Mouse (Mus musculus) spleen, adult 12 weeks (tissue): ENCODE results near the gene Tmem229b.
"Not testable (repeated sequence)": the region's sequence is repeated elsewhere in the genome, so short reads cannot be mapped to it uniquely, and the experiment has no call there.

Source experiments
- DNase-seq: peaks from one replicate; pipeline ENCODE4 v3.0.0; 2022; ENCODE audit warnings: low spot score

Tmem229b gene

DNA sequence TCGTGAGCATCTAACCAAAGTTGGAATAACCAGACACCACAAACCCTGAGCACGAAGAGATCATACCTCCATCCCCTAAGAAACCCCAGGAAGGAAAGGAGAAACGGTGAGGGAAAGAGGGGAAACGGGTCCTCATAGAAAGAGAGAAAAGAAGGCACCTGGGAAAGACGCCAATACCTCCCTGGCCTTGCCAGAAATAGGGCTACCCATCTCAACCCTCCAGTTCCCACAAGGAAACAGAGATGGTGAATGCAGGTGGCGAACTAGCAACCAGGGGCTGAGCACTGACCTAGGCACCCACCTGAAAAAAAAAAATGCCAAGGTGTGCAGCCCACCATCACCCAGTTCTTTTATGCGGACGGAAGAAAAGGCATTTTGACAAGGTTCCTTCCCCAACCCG, 1.4 kb downstream of the Tmem229b start:
- DNase-seq, result no peak

DNA sequence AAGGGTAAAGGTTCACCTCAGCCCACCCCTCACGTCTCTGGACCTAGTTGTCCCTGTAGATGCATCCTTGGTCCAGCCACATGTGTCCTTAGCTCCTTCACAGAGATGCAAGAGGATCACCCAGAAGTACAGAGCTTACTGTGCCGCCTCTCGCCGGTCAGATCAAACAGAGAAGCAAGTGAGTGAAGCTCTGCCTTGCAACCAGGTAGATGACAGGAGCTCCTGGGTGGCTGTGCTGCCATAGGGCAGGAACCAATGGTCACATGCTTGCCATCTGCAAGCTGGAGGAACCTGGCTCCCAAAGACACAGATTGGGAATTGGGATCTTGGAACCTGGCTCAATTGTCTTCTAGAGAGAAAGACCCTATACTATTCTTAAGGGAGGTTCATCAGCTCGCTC, 2.0 kb downstream of the Tmem229b start:
- no peak for DNase-seq

GRCm38 (mm10) chr12:79002978-79003377, 4.4 kb downstream of the Tmem229b start:
- no peak for DNase-seq

GRCm38 (mm10) chr12:79002406-79002805, 5.0 kb downstream of the Tmem229b start:
- no peak for DNase-seq

- DNase-seq, result no peak
Observed at GRCm38 (mm10) chr12:78996711-78997110, 10.7 kb downstream of the Tmem229b start.

- no peak for DNase-seq
Observed at GRCm38 (mm10) chr12:78996271-78996670, 11.2 kb downstream of the Tmem229b start.

- DNase-seq, result no peak
Observed at GRCm38 (mm10) chr12:78987581-78988081, 19.8 kb downstream of the Tmem229b start.

- DNase-seq, result no peak
Observed at GRCm38 (mm10) chr12:78984035-78984432, 23.4 kb downstream of the Tmem229b start.

DNA sequence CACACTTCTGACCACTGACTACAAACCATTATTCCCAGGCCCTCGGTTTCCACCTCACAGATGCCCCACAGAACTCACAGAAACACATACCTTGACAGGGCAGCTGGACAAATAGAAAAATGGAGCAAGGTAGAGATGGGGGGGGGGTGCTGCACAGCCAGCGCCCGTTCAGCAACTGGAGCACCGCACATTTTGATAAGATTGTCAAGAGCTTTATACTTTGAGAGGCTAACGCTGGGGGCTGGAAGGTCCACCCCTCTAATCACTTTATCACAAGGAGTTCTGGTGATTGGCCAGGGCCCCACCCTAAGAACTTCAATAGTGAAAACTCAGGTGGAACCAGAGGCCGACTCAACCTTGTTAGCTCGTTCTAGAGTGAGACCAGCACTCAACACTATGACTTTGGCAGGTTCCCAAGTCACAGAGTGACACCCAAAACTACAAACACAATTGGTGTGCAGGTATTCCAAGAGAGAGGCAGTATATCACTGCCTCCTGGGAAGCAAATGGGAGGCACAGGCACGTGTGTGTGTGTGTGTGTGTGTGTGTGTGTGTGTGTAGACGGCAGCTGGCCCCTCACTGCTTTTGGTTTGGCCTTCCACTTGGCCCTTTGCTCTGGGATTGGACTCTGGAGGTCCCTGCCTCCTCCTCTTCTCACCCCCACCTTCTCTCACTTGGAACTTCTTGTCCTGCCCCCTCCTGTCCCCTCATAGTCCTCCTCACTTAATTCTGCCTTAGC, 24.0 kb downstream of the Tmem229b start:
- DNase-seq, result no peak

DNA sequence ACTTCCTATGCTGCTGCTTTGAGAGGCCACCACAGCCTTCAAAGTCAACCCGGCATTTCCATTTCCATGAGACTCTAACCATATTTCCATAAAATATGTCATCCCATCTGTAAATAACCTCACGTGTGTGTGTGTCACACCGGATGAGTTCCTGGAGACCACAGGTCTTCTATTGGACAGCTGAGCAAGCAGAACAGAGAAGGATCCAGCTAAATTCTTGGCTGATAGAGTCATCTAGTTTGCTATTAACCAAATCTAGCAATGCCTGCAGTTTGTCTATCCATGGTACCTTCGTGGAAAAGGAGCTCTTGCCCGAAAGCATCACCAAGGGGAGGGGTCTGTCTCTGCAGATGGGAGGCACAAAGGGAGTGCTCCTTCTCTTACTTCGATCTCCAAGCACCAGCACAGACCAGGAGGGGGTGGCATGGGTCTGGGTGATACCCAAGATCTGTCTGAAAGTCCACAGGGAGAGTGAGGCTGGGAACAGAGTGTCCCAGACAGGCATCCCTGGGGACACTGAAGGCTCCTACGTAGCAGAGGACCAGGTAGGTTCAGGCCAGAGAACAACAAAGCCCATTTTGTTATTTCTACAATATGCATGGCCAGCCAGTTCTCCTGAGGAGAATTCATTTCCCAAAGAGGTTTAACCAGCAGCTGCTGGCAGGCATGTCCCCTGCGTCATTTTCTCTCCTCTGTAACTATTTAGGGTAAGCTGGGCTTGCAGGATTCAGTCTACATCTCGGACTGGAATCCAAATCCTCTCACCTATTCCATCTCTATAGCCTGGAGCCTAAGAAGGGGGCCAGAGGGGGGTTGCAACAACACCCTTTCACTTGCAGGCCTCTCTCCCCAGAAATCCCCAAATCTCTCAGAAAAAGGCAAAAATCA, 25.2 kb downstream of the Tmem229b start:
- no peak for DNase-seq

DNA sequence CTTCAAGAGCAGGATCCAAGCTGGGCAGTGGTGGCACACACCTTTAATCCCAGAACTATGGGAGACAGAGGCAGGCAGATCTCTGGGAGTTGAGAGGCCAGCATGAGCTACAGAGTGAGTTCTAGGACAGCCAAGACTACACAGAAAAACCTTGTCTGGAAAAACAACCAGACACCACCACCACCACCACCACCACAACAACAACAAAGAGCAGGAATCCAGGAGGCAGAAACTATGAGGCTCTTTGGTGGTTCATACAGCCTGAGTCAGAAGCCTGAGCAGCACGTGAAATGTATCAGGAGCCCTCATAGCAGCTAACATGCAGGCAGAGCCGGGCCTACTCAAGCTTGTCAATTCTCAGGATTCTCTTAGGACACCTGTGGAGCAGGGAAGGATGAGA, 26.3 kb downstream of the Tmem229b start:
- no peak for DNase-seq

- DNase-seq, result peak; percentile 34
Observed at GRCm38 (mm10) chr12:78980683-78981091, 26.7 kb downstream of the Tmem229b start.

DNA sequence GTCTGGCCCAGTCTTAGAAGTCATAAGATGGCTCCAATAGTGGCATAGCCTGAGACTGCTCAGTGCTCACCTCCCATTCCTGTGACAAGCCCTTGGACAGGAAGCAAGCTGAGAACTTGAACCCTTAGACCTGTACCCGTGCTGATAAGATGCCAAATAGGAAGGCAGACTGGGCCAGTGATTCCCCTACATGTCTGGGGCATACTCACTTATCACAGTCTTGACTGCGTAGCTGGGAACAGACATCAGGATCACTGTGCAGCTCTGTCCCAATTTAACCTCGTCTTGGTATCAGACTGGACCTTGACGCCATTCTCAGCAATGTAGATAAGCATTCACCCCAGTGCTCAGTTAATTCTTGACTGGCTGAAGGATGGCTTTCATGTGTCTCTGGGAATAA, 29.9 kb downstream of the Tmem229b start:
- no peak for DNase-seq

DNA sequence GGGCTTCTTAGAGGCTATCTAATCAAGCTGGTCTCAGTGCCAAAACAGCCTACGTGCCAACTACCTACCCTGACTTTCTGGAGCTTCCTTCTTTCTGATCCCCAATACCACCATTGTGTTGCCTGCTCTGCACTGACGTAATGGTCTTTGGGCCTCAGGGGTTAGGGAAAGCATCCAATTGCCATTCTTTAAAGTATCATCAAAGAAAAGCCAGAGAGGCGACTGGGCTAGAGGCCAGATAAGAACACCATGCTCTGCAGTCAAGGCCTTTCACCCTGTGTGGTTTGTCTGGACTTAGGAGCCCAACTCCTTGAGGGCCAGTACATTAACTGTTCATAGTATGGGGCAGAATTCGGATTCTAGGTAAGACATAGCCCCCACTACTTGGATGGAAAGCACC, 30.3 kb downstream of the Tmem229b start:
- DNase-seq, result no peak

- no peak for DNase-seq
Observed at GRCm38 (mm10) chr12:78975836-78976235, 31.6 kb downstream of the Tmem229b start.

- no peak for DNase-seq
Observed at GRCm38 (mm10) chr12:78974767-78975166, 32.7 kb downstream of the Tmem229b start.

DNA sequence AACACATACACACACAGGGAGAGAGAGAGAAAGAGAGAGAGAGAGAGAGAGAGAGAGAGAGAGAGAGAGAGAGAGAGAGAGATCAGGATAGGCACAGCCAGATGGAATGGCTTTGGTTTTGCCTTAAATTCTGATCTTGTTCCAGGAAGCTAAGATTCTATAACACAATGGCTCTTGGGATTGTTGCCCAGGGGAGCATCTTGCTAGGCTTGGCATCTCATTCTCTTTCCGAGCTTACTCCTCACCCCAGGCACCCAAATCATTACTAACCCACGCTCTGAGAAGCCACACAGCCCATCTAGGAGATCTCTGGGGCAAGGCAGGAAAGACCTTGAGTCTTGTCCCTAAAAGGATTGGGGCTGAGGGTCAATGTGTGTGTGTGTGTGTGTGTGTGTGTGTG, 33.6 kb downstream of the Tmem229b start:
- DNase-seq, result no peak

DNA sequence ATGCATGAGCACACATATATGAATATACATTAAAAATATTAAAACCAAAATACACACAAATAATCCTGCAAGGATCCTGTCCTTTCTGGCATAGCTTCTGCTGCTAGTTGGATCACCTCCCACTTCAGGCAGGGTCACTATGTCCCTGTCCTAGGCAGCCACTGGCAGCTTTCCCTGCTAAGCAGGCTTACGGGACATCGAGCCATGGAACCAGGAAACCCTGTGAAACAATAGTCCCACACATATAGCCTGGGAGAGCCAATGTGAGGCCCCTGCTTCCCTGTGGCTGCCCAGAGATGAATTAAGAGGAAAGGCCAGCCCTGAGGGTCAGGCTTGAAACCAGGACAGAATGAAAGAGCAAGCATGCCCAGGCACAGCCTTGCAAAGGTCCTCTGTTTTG, 35.8 kb downstream of the Tmem229b start:
- no peak for DNase-seq

- no peak for DNase-seq
Observed at GRCm38 (mm10) chr12:78970725-78971124, 36.7 kb downstream of the Tmem229b start.

GRCm38 (mm10) chr12:78964496-78964895, 42.9 kb downstream of the Tmem229b start:
- not testable (repeated sequence) for DNase-seq

DNA sequence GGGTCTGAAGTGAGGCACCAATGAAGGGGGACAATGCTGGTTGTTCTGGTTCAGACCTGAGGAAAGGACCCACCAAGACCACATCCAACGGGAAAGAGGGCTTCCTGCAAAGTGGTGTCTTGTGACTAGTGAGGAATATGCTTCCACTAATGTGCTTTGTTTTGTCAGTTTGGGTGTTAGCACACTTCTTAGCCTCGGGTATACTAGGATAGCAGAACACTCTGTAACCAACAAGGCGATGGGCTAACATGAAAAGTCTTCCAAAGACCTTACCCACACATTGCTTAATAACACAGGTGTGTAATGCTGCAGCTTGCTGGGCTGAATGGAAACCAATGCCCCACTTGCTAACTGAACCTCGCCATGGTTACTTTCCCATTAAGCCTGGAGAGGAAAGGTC, 51.0 kb downstream of the Tmem229b start:
- no peak for DNase-seq

DNA sequence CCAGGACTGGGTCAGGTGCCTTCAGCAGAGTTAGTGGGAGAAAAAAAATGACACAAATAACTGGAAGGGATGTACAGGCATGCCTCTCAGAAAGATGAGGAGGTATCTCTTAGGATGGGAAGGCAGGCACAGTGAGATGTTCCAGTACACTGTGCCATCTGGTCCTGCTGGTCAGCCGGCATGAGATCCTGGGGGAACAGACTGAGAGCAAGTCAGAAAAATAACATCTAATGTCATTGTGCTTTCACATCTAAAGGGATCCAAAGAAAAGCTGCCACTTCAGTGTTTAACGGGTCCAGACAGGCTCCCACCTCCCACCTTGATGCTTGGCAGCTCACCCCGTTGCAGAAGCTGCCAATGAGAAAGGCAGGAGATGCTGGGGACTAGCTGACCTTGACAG, 54.9 kb downstream of the Tmem229b start:
- DNase-seq, result no peak

- no peak for DNase-seq
Observed at GRCm38 (mm10) chr12:78952053-78952452, 55.4 kb downstream of the Tmem229b start.
